Mouse (Mus musculus): ENCODE measurements at regions not wholly inside any gene's neighbourhood (a gene's known extent, or its start where the extent isn't known, plus 50 kb on each side); places are given as distances from the start of the nearest gene placed in this dataset.

DNA sequence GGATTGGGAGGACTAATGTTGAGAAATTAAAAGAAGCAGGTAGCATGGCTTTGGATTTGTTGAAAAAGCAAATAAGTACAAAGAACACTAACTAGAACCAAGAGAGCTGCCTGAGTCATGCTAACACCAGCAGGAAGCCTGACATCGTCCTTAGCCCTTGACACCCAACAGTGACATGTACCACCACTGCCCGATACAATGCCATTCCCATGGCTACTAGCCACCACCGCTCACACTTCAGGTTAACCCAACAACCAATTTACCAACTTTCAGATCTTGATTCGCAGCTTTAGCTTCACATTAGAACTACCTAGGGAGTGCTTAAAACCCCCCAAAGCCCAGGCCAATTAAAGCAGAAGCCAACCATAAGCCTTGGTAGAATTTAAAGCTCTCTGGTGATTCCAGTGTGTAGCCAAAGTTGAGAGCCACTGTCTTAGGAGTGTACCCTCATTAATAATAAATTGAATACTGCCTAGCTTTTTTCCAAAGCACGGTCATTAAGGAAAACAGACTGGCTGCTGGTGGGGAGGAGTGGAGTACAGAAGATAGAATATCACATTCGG lies 96.2 kb upstream of the Fyn start:
- Histone ChIP-seq H3K4me3 (no peak overlapping the region), H3K36me3 (no peaks in the 10 kb centered on the region), H3K9ac (no peak overlapping the region), H3K27me3 (no peaks in the 10 kb centered on the region), H3K4me2 (no peak overlapping the region), H3K27ac (no peak overlapping the region), H3K9me3 (replicated peaks) (no peaks in the 10 kb centered on the region), H3K4me1 (replicated peaks) (no peaks in the 10 kb centered on the region)
- no peak for ATAC-seq (replicated peaks; ENCODE audit: insufficient number of reproducible peaks, insufficient read depth, low FRiP score, low read depth)
- WGBS, result 75% methylated on average over 6 of the region's 6 CpGs

- Histone ChIP-seq H3K9ac (no peak overlapping the region), H3K27ac (no peak overlapping the region), H3K36me3 (no peaks in the 10 kb centered on the region), H3K4me2 (no peak overlapping the region), H3K9me3 (replicated peaks) (no peaks in the 10 kb centered on the region), H3K27me3 (no peaks in the 10 kb centered on the region), H3K4me1 (replicated peaks) (peaks cover 11% of the 10 kb centered on the region), H3K4me3 (no peak overlapping the region)
- no peak for ATAC-seq (replicated peaks; ENCODE audit: insufficient number of reproducible peaks, insufficient read depth, low FRiP score, low read depth)
- WGBS, result 75% methylated on average over 3 of the region's 3 CpGs
Observed at GRCm38 (mm10) chr10:39270406-39270805, 98.2 kb upstream of the Fyn start.

DNA sequence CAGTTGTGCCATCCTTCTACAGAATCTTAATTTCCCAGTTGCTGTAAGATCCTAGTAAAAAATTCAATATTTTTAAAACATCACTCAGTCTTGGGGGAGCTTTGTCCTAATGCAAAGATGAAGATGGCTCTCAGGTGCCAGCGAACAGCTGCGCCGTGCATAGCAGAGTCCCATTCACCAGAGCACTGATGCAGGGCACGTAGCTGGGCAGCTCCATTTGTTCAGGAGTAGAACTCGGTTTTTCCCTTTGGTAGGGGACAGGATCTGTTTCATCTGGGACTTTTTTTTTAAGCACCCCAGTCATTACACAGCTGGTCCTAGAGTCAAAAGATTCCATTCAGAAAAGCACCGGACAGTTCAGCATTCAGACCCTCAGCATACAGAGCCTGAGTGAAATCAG lies 101.4 kb upstream of the Fyn start:
- WGBS, result 90% methylated on average over 6 of the region's 6 CpGs
- peak overlapping the region; percentile 39; the same call in 1 of the 2 replicates for H3K27ac ChIP-seq
- ATAC-seq (replicated peaks; ENCODE audit: insufficient number of reproducible peaks, insufficient read depth, low FRiP score, low read depth), result no peak

GRCm38 (mm10) chr10:39266482-39266881 lies 102.2 kb upstream of the Fyn start:
- peak; percentile 79 for ATAC-seq (replicated peaks; ENCODE audit: insufficient number of reproducible peaks, insufficient read depth, low FRiP score, low read depth)
- H3K4me3 ChIP-seq, result no peak overlapping the region
- no peak overlapping the region for H3K9ac ChIP-seq
- H3K9me3 ChIP-seq (replicated peaks), result no peaks in the 10 kb centered on the region
- WGBS, result 23% methylated on average over 5 of the region's 5 CpGs
- peak overlapping the region; percentile 7; the same call in 1 of the 2 replicates for H3K4me2 ChIP-seq
- H3K36me3 ChIP-seq, result no peaks in the 10 kb centered on the region
- H3K27me3 ChIP-seq, result no peaks in the 10 kb centered on the region
- peaks cover 26% of the 10 kb centered on the region for H3K4me1 ChIP-seq (replicated peaks)
- H3K27ac ChIP-seq, result peak overlapping the region; percentile 68

More for the DNA sequence above, 101.4 kb upstream of the Fyn start:
- no peaks in the 10 kb centered on the region for H3K9me3 ChIP-seq (replicated peaks)
- no peaks in the 10 kb centered on the region for H3K36me3 ChIP-seq
- H3K4me1 ChIP-seq (replicated peaks), result peaks cover 20% of the 10 kb centered on the region
- H3K27me3 ChIP-seq, result no peaks in the 10 kb centered on the region
- no peak overlapping the region for H3K4me3 ChIP-seq
- no peak overlapping the region for H3K4me2 ChIP-seq
- H3K9ac ChIP-seq, result no peak overlapping the region

- Histone ChIP-seq H3K4me3 (no peak overlapping the region), H3K27me3 (no peaks in the 10 kb centered on the region), H3K4me1 (replicated peaks) (peaks cover 28% of the 10 kb centered on the region), H3K9me3 (replicated peaks) (no peaks in the 10 kb centered on the region), H3K27ac (peak overlapping the region; percentile 68; the same call in 1 of the 2 replicates), H3K36me3 (no peaks in the 10 kb centered on the region), H3K9ac (no peak overlapping the region), H3K4me2 (peak overlapping the region; percentile 16; the same call in 1 of the 2 replicates)
- no peak for ATAC-seq (replicated peaks; ENCODE audit: insufficient number of reproducible peaks, insufficient read depth, low FRiP score, low read depth)
- WGBS, result 14% methylated on average over 7 of the region's 7 CpGs
Observed at GRCm38 (mm10) chr10:39262466-39262865, 98.9 kb upstream of the Ccn6 start.

- Histone ChIP-seq H3K9me3 (replicated peaks) (no peaks in the 10 kb centered on the region), H3K9ac (no peak overlapping the region), H3K4me2 (no peak overlapping the region), H3K4me3 (no peak overlapping the region), H3K4me1 (replicated peaks) (peaks cover 24% of the 10 kb centered on the region), H3K27ac (peak overlapping the region; percentile 68), H3K27me3 (no peaks in the 10 kb centered on the region), H3K36me3 (no peaks in the 10 kb centered on the region)
- WGBS, result 57% methylated on average over 8 of the region's 8 CpGs
- ATAC-seq (replicated peaks; ENCODE audit: insufficient number of reproducible peaks, insufficient read depth, low FRiP score, low read depth), result peak; percentile 74
Observed at GRCm38 (mm10) chr10:39261174-39262145, 97.9 kb upstream of the Ccn6 start.

- no peaks in the 10 kb centered on the region for H3K27me3 ChIP-seq
- no peak overlapping the region for H3K9ac ChIP-seq
- WGBS, result 88% methylated on average over 6 of the region's 6 CpGs
- peaks cover 18% of the 10 kb centered on the region for H3K4me1 ChIP-seq (replicated peaks)
- ATAC-seq (replicated peaks; ENCODE audit: insufficient number of reproducible peaks, insufficient read depth, low FRiP score, low read depth), result no peak
- H3K36me3 ChIP-seq, result no peaks in the 10 kb centered on the region
- H3K4me2 ChIP-seq, result no peak overlapping the region
- no peak overlapping the region for H3K27ac ChIP-seq
- no peak overlapping the region for H3K4me3 ChIP-seq
- no peaks in the 10 kb centered on the region for H3K9me3 ChIP-seq (replicated peaks)
Observed at GRCm38 (mm10) chr10:39260061-39260460, 96.5 kb upstream of the Ccn6 start.

DNA sequence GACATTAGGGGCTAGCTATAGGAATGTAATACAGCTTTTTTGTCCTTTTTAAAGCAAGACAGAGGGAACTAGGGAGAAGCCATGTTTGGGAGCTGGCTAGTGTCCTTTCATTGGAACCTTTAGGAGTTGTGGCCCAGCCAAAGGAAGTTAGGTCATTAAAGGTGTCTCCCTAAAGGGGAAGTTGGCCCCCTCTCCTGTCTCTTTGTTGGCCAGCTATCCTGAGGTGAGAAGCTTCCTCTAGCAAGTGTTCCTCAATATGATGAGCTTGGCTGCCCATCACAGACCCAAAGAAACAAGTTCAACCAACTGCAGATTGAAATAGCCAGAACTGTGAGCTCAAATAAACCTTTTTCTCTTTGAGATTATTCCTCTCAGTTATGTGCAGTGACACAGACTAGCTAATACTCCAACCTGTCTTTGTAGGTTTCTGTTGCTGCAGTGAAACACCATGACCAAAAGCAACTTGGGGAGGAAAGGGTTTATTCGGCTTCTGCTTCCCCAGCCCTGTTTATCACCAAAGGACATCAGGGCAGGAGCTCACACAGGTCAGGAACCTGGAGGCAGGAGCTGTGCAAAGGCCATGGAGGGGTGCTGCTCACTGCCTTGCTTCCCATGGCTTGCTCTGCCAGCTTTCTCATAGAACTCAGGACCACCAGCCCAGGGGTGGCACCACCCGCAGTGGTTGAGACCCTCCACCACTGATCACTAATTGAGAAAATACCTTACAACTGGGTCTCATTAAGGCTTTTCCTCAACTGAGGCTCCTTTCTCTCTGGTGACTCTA lies 94.0 kb upstream of the Ccn6 start:
- 83% methylated on average over 2 of the region's 2 CpGs for WGBS
- H3K4me2 ChIP-seq, result no peak overlapping the region
- peaks cover 9% of the 10 kb centered on the region for H3K4me1 ChIP-seq (replicated peaks)
- no peaks in the 10 kb centered on the region for H3K36me3 ChIP-seq
- no peaks in the 10 kb centered on the region for H3K9me3 ChIP-seq (replicated peaks)
- H3K27ac ChIP-seq, result no peak overlapping the region
- no peak overlapping the region for H3K4me3 ChIP-seq
- no peak overlapping the region for H3K9ac ChIP-seq
- no peaks in the 10 kb centered on the region for H3K27me3 ChIP-seq
- no peak for ATAC-seq (replicated peaks; ENCODE audit: insufficient number of reproducible peaks, insufficient read depth, low FRiP score, low read depth)

- Histone ChIP-seq H3K27me3 (no peaks in the 10 kb centered on the region), H3K9ac (no peak overlapping the region), H3K36me3 (no peaks in the 10 kb centered on the region), H3K4me1 (replicated peaks) (no peaks in the 10 kb centered on the region), H3K27ac (no peak overlapping the region), H3K4me3 (no peak overlapping the region), H3K9me3 (replicated peaks) (no peaks in the 10 kb centered on the region), H3K4me2 (no peak overlapping the region)
- no peak for ATAC-seq (replicated peaks; ENCODE audit: insufficient number of reproducible peaks, insufficient read depth, low FRiP score, low read depth)
- 74% methylated on average over 2 of the region's 2 CpGs for WGBS
Observed at GRCm38 (mm10) chr10:39254561-39254960, 91.0 kb upstream of the Ccn6 start.

DNA sequence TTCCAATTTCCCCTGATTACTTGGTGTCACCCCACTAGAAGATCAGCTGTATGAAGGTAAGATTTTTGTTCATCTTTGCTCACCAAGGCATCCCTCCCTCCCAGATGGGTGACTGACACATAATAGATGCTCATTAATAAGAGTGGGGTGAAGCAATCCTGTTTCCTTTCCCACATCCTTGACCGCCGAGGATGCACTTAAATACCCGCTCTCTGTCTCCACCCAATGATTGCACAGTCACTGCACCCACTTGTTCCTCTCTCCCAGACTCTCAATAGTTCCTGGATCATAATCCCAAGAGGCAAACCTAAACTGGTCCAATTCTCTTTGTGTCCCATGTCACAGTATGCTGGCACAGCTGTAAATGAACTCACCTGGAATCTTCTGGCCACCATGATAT lies 86.4 kb upstream of the Ccn6 start:
- ATAC-seq (replicated peaks; ENCODE audit: insufficient number of reproducible peaks, insufficient read depth, low FRiP score, low read depth), result no peak
- H3K36me3 ChIP-seq, result no peaks in the 10 kb centered on the region
- no peak overlapping the region for H3K4me3 ChIP-seq
- H3K9ac ChIP-seq, result no peak overlapping the region
- WGBS, result 85% methylated on average over 3 of the region's 3 CpGs
- H3K27me3 ChIP-seq, result no peaks in the 10 kb centered on the region
- no peak overlapping the region for H3K27ac ChIP-seq
- no peak overlapping the region for H3K4me2 ChIP-seq
- no peaks in the 10 kb centered on the region for H3K9me3 ChIP-seq (replicated peaks)
- H3K4me1 ChIP-seq (replicated peaks), result no peaks in the 10 kb centered on the region

- Histone ChIP-seq H3K4me3 (no peak overlapping the region), H3K9ac (no peak overlapping the region), H3K36me3 (no peaks in the 10 kb centered on the region), H3K9me3 (replicated peaks) (no peaks in the 10 kb centered on the region), H3K4me1 (replicated peaks) (no peaks in the 10 kb centered on the region), H3K27ac (no peak overlapping the region), H3K27me3 (no peaks in the 10 kb centered on the region), H3K4me2 (no peak overlapping the region)
- no peak for ATAC-seq (replicated peaks; ENCODE audit: insufficient number of reproducible peaks, insufficient read depth, low FRiP score, low read depth)
- WGBS, result 66% methylated on average over 4 of the region's 4 CpGs
Observed at GRCm38 (mm10) chr10:39248486-39248885, 84.9 kb upstream of the Ccn6 start.

All from heart, embryonic 15.5 days (tissue).